Mouse (Mus musculus): ENCODE data around the gene Serpinb7. TPM values are rescaled to one million over a fixed set of nuclear protein-coding genes. Genes with fewer than 3 reads are reported as not detected.

The Serpinb7 gene
- 1.3 TPM in 1 of 2 replicates, not detected in the other for polyA plus RNA-seq (2012; rRNA removed)

DNA sequence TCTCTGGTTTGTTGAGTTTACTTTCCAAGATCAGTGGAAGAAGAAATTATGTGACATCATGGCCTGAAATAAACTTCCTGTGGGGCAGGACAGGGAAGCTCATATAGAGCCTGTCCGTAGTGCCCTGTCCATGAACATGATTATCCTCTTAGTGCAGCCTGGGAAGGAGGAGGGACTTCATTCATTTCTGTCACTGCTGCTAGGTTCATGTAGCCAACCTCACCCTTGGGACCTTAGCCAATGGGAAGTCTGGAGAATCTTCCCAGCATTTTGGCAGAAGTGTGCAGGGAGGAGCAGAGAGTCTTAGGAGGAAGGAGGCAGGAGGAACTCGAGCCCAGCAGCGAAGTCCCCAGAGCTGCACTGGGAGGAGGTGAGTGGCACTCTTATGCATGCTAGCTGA, at the start of gene Serpinb7:
Gene Serpinb7 (plus strand): TSS at position 301 of the 400 bp plus-strand sequence.
- 46% methylated on average over 3 of the region's 3 CpGs for WGBS
- TF ChIP-seq CTCF (IDR thresholded peaks at IDR 0.05; ENCODE audit: insufficient read depth, low read length), result no peak
- no peak for TF ChIP-seq POLR2A (IDR thresholded peaks at IDR 0.05; ENCODE audit: borderline replicate concordance, extremely low read depth, low read depth, low read length)
- Histone ChIP-seq H3K4me1 (ENCODE audit: control insufficient read depth, insufficient read depth, low read length) (no peaks in the 10 kb centered on the region), H3K4me3 (replicated peaks; ENCODE audit: extremely low read depth, low read depth, low read length) (no peak within 1 kb of the TSS)
- no peak for DNase-seq

- Histone ChIP-seq H3K4me3 (replicated peaks; ENCODE audit: extremely low read depth, low read depth, low read length) (no peak overlapping the region), H3K4me1 (ENCODE audit: control insufficient read depth, insufficient read depth, low read length) (no peaks in the 10 kb centered on the region)
- no peak for TF ChIP-seq POLR2A (IDR thresholded peaks at IDR 0.05; ENCODE audit: borderline replicate concordance, extremely low read depth, low read depth, low read length)
- TF ChIP-seq CTCF (IDR thresholded peaks at IDR 0.05; ENCODE audit: insufficient read depth, low read length), result no peak
- no peak for DNase-seq
- WGBS, result 32% methylated on average over 3 of the region's 3 CpGs
Measured at GRCm38 (mm10) chr1:107350392-107350791, 49.1 kb upstream of the Serpinb7 start.

GRCm38 (mm10) chr1:107351115-107351514, 48.3 kb upstream of the Serpinb7 start:
- H3K4me3 ChIP-seq (replicated peaks; ENCODE audit: extremely low read depth, low read depth, low read length), result no peak overlapping the region
- 55% methylated on average over 2 of the region's 2 CpGs for WGBS
- DNase-seq, result no peak
- no peaks in the 10 kb centered on the region for H3K4me1 ChIP-seq (ENCODE audit: control insufficient read depth, insufficient read depth, low read length)
- TF ChIP-seq CTCF (IDR thresholded peaks at IDR 0.05; ENCODE audit: insufficient read depth, low read length) (no peak), POLR2A (IDR thresholded peaks at IDR 0.05; ENCODE audit: borderline replicate concordance, extremely low read depth, low read depth, low read length) (no peak)

GRCm38 (mm10) chr1:107353046-107353445, 46.4 kb upstream of the Serpinb7 start:
- TF ChIP-seq CTCF (IDR thresholded peaks at IDR 0.05; ENCODE audit: insufficient read depth, low read length) (no peak), POLR2A (IDR thresholded peaks at IDR 0.05; ENCODE audit: borderline replicate concordance, extremely low read depth, low read depth, low read length) (no peak)
- Histone ChIP-seq H3K4me1 (ENCODE audit: control insufficient read depth, insufficient read depth, low read length) (no peaks in the 10 kb centered on the region), H3K4me3 (replicated peaks; ENCODE audit: extremely low read depth, low read depth, low read length) (no peak overlapping the region)
- DNase-seq, result no peak
- WGBS, result 37% methylated on average over 3 of the region's 3 CpGs

DNA sequence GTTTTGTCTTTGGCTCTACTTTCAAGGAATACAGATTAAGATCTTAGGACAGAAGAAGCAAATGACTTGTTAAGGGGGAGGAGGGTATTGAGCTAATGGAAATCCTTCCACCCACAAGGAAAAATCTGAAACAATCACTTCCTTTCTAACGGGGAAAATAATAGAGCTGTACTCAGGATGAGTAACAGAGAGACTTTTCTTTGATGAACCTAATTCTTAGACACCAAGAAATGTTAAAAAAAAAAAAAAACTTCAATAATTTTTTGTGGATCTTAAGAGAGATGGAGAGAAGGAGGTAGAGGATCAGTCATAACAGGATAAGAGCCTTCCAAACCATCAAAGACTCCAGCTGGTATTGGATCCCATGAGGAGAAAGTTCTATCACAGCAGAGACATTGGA, 38.6 kb upstream of the Serpinb7 start, which contains the start of gene Serpinb11:
Gene Serpinb11 (plus strand): TSS at position 301 of the 400 bp plus-strand sequence.
- no peak for DNase-seq
- 36% methylated on average over 1 of the region's 1 CpGs for WGBS
- Histone ChIP-seq H3K4me1 (ENCODE audit: control insufficient read depth, insufficient read depth, low read length) (no peaks in the 10 kb centered on the region), H3K4me3 (replicated peaks; ENCODE audit: extremely low read depth, low read depth, low read length) (no peak within 1 kb of the TSS)
- no peak for TF ChIP-seq POLR2A (IDR thresholded peaks at IDR 0.05; ENCODE audit: borderline replicate concordance, extremely low read depth, low read depth, low read length)
- no peak for TF ChIP-seq CTCF (IDR thresholded peaks at IDR 0.05; ENCODE audit: insufficient read depth, low read length)

DNA sequence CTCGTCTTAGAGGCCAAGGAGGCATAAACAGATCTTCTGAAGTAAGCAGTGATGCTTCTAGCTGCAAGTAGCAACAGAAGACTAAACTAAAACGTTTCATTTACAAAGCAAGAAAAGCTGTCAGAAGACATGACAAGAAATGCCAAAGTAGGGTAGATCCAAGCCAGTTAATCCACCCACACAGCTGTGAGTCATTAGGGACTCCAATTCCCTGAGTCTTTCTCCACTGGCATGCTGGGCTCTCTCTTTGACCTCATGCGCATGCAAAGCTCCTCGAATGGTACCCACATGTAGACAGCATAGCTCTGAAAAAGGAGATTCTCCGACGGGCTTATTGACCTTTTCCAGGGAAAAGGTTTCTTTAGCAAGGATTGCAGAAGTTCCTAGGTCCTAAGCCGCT, 33.5 kb upstream of the Serpinb7 start:
- no peak for TF ChIP-seq POLR2A (IDR thresholded peaks at IDR 0.05; ENCODE audit: borderline replicate concordance, extremely low read depth, low read depth, low read length)
- TF ChIP-seq CTCF (IDR thresholded peaks at IDR 0.05; ENCODE audit: insufficient read depth, low read length), result no peak
- H3K4me1 ChIP-seq (ENCODE audit: control insufficient read depth, insufficient read depth, low read length), result no peaks in the 10 kb centered on the region
- H3K4me3 ChIP-seq (replicated peaks; ENCODE audit: extremely low read depth, low read depth, low read length), result no peak overlapping the region
- 63% methylated on average over 7 of the region's 7 CpGs for WGBS
- DNase-seq, result no peak

GRCm38 (mm10) chr1:107368944-107369343, 30.5 kb upstream of the Serpinb7 start:
- TF ChIP-seq CTCF (IDR thresholded peaks at IDR 0.05; ENCODE audit: insufficient read depth, low read length), result no peak
- TF ChIP-seq POLR2A (IDR thresholded peaks at IDR 0.05; ENCODE audit: borderline replicate concordance, extremely low read depth, low read depth, low read length), result no peak
- Histone ChIP-seq H3K4me3 (replicated peaks; ENCODE audit: extremely low read depth, low read depth, low read length) (no peak overlapping the region), H3K4me1 (ENCODE audit: control insufficient read depth, insufficient read depth, low read length) (no peaks in the 10 kb centered on the region)
- 65% methylated on average over 2 of the region's 2 CpGs for WGBS
- DNase-seq, result no peak

DNA sequence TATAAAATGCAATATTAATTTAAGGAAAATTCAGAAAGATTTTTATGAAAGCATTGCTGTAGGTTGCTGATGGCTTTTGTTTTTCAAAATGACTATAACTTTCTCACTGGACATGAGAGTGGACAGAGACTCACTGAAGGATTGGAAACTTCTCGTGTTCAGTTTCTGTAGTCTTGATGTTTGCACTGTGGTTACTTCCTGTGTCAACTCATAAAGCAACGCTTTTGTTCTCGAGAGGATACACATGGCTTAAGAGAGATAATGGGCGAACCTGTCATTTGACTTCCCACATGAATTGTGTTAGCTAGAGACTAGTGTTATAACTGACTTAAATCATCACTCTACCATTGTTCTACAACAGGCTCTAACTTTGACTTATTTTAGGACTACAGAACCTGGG, 22.5 kb upstream of the Serpinb7 start:
- TF ChIP-seq POLR2A (IDR thresholded peaks at IDR 0.05; ENCODE audit: borderline replicate concordance, extremely low read depth, low read depth, low read length) (no peak), CTCF (IDR thresholded peaks at IDR 0.05; ENCODE audit: insufficient read depth, low read length) (no peak)
- Histone ChIP-seq H3K4me3 (replicated peaks; ENCODE audit: extremely low read depth, low read depth, low read length) (no peak overlapping the region), H3K4me1 (ENCODE audit: control insufficient read depth, insufficient read depth, low read length) (no peaks in the 10 kb centered on the region)
- DNase-seq, result no peak
- WGBS, result 22% methylated on average over 4 of the region's 4 CpGs

DNA sequence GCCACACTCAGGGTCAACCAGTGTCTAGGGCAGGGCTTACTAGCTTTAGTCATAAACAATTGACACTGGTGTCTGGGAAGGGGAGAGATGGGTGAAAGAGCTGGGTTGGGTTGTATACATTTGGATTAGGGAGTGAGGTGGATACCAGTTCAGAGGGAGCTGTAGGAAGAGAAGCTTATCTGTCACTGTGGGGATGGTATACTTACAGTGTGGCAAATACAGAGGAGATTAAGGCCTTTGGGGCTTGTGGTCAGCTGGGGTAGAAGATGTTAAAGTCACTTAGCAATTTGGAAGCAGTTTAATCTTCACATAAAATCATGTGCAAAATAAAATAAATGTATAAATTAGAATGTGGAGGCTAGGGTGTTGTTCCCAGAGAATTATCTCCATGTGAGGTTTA, 21.1 kb upstream of the Serpinb7 start:
- TF ChIP-seq POLR2A (IDR thresholded peaks at IDR 0.05; ENCODE audit: borderline replicate concordance, extremely low read depth, low read depth, low read length) (no peak), CTCF (IDR thresholded peaks at IDR 0.05; ENCODE audit: insufficient read depth, low read length) (no peak)
- no peak overlapping the region for H3K4me3 ChIP-seq (replicated peaks; ENCODE audit: extremely low read depth, low read depth, low read length)
- DNase-seq, result no peak
- H3K4me1 ChIP-seq (ENCODE audit: control insufficient read depth, insufficient read depth, low read length), result no peaks in the 10 kb centered on the region

- Histone ChIP-seq H3K4me3 (replicated peaks; ENCODE audit: extremely low read depth, low read depth, low read length) (no peak overlapping the region), H3K4me1 (ENCODE audit: control insufficient read depth, insufficient read depth, low read length) (no peaks in the 10 kb centered on the region)
- no peak for DNase-seq
- TF ChIP-seq CTCF (IDR thresholded peaks at IDR 0.05; ENCODE audit: insufficient read depth, low read length) (no peak), POLR2A (IDR thresholded peaks at IDR 0.05; ENCODE audit: borderline replicate concordance, extremely low read depth, low read depth, low read length) (no peak)
Measured at GRCm38 (mm10) chr1:107381491-107381890, 18.0 kb upstream of the Serpinb7 start.
